Mouse (Mus musculus) c-Kit-positive CD71-positive TER-119-negative erythroid progenitor cells, embryonic 14.5 days (primary cell): Measurements from ENCODE around the gene Tspan4.

Experiments
- DNase-seq: peaks from one replicate; pipeline ENCODE4 v3.0.0-alpha.2; 2013; ENCODE audit warnings: low read depth

Gene Tspan4

GRCm38 (mm10) chr7:141461521-141462332 is 13.3 kb upstream of the Tspan4 start:
- no peak for DNase-seq

GRCm38 (mm10) chr7:141462333-141462821 is 12.7 kb upstream of the Tspan4 start:
- DNase-seq: no peak

GRCm38 (mm10) chr7:141463824-141464602 is 11.0 kb upstream of the Tspan4 start:
- no peak for DNase-seq

GRCm38 (mm10) chr7:141464603-141465201 is 10.3 kb upstream of the Tspan4 start:
- DNase-seq: no peak

- no peak for DNase-seq
Observed at GRCm38 (mm10) chr7:141465388-141466044, 9.5 kb upstream of the Tspan4 start.

GRCm38 (mm10) chr7:141466045-141466394 is 9.0 kb upstream of the Tspan4 start:
- DNase-seq: no peak

- DNase-seq: no peak
Observed at GRCm38 (mm10) chr7:141466607-141467148, 8.4 kb upstream of the Tspan4 start.

GRCm38 (mm10) chr7:141467230-141468030 is 7.6 kb upstream of the Tspan4 start, which contains the start of gene Cd151:
TSS of gene Cd151 (plus strand) at chr7:141467392.
- DNase-seq: no peak

GRCm38 (mm10) chr7:141468164-141468521 is 6.9 kb upstream of the Tspan4 start:
- no peak for DNase-seq

GRCm38 (mm10) chr7:141468522-141469211 is 6.4 kb upstream of the Tspan4 start:
- DNase-seq: peak; percentile 77

- DNase-seq: no peak
Observed at GRCm38 (mm10) chr7:141469352-141469751, 5.7 kb upstream of the Tspan4 start.

GRCm38 (mm10) chr7:141469901-141470636 is 5.0 kb upstream of the Tspan4 start:
- no peak for DNase-seq

GRCm38 (mm10) chr7:141470637-141470944 is 4.4 kb upstream of the Tspan4 start:
- DNase-seq: no peak

- no peak for DNase-seq
Observed at GRCm38 (mm10) chr7:141471236-141471635, 3.8 kb upstream of the Tspan4 start.

GRCm38 (mm10) chr7:141472226-141472625 is 2.8 kb upstream of the Tspan4 start:
- no peak for DNase-seq

GRCm38 (mm10) chr7:141472763-141473162 is 2.3 kb upstream of the Tspan4 start:
- no peak for DNase-seq

GRCm38 (mm10) chr7:141474160-141474559 is 880 bp upstream of the Tspan4 start:
- no peak for DNase-seq

GRCm38 (mm10) chr7:141475805-141476158 is 742 bp downstream of the Tspan4 start:
- no peak for DNase-seq

- DNase-seq: no peak
Observed at GRCm38 (mm10) chr7:141476226-141476980, 1.4 kb downstream of the Tspan4 start.
